Mouse (Mus musculus) midbrain, embryonic 13.5 days (tissue): Measurements from ENCODE around the gene Rbm4b. TPM values are rescaled to one million over a fixed set of nuclear protein-coding genes. Genes with fewer than 3 reads are reported as not detected.
"Not testable (repeated sequence)": the region's sequence is repeated elsewhere in the genome, so short reads cannot be mapped to it uniquely, and the experiment has no call there.

Experiments
- ATAC-seq: fragments of 200-750 bp; cut with Nextera tagmentation; 2 replicates; pipeline ENCODE4 v1.8.0; 2017; ENCODE audit warnings: mild to moderate bottlenecking, moderate TSS enrichment, moderate library complexity
- H3K27ac ChIP-seq: fragments of 300-500 bp; sonication (generic); 2 replicates; pipeline ENCODE4 v1.5.1; 2015; ENCODE audit warnings: inconsistent platforms, mild to moderate bottlenecking, moderate library complexity
- H3K27me3 ChIP-seq: fragments of 300-500 bp; sonication (generic); 2 replicates; pipeline ENCODE4 v1.6.1; 2015; ENCODE audit warnings: mild to moderate bottlenecking, inconsistent platforms
- H3K36me3 ChIP-seq: fragments of 300-500 bp; sonication (generic); 2 replicates; pipeline ENCODE4 v1.6.1; 2015; ENCODE audit warnings: mild to moderate bottlenecking, inconsistent platforms
- H3K4me1 ChIP-seq: fragments of 300-500 bp; sonication (generic); replicated peaks from 2 replicates; pipeline ENCODE4 v1.6.1; 2015; ENCODE audit warnings: inconsistent platforms
- H3K4me2 ChIP-seq: fragments of 300-500 bp; sonication (generic); replicated peaks from 2 replicates; pipeline ENCODE4 v1.6.1; 2015; ENCODE audit warnings: moderate library complexity, mild to moderate bottlenecking, inconsistent platforms
- H3K4me3 ChIP-seq: fragments of 300-500 bp; sonication (generic); replicated peaks from 2 replicates; pipeline ENCODE4 v1.5.1; 2015; ENCODE audit warnings: mild to moderate bottlenecking, inconsistent platforms
- H3K9ac ChIP-seq: fragments of 300-500 bp; sonication (generic); replicated peaks from 2 replicates; pipeline ENCODE4 v1.6.1; 2015; ENCODE audit warnings: mild to moderate bottlenecking, inconsistent platforms
- H3K9me3 ChIP-seq: fragments of 300-500 bp; sonication (generic); 2 replicates; pipeline ENCODE4 v1.6.1; 2016; ENCODE audit warnings: mild to moderate bottlenecking, inconsistent platforms
- WGBS: fragments of 180-500 bp; shearing (Covaris S2); methylation state at CpG from one replicate; pipeline ENCODE4 v1.1.7; 2015; 5-methylcytosine and 5-hydroxymethylcytosine counted together
- polyA plus RNA-seq: library from polyadenylated mRNA; unstranded; fragments of >200 nt; fragmentation: Nextera tagmentation; extraction: Ambion mirVana; gene quantifications from 2 replicates; pipeline ENCODE4 v1.2.1, GENCODE M21; 2015

Gene Rbm4b
- polyA plus RNA-seq, 1 experiment from 2014 or later = 220 TPM

GRCm38 (mm10) chr19:4746611-4747010 is 9.7 kb upstream of the Rbm4b start:
- no peak for ATAC-seq
- H3K9ac ChIP-seq = no peak overlapping the region
- no peak overlapping the region for H3K4me3 ChIP-seq
- H3K36me3 ChIP-seq = peaks cover 97% of the 10 kb centered on the region
- H3K4me1 ChIP-seq = no peaks in the 10 kb centered on the region
- no peaks in the 10 kb centered on the region for H3K9me3 ChIP-seq
- WGBS = 87% methylated on average over 14 of the region's 14 CpGs
- H3K4me2 ChIP-seq = no peak overlapping the region
- H3K27me3 ChIP-seq = no peaks in the 10 kb centered on the region
- no peak overlapping the region for H3K27ac ChIP-seq

DNA sequence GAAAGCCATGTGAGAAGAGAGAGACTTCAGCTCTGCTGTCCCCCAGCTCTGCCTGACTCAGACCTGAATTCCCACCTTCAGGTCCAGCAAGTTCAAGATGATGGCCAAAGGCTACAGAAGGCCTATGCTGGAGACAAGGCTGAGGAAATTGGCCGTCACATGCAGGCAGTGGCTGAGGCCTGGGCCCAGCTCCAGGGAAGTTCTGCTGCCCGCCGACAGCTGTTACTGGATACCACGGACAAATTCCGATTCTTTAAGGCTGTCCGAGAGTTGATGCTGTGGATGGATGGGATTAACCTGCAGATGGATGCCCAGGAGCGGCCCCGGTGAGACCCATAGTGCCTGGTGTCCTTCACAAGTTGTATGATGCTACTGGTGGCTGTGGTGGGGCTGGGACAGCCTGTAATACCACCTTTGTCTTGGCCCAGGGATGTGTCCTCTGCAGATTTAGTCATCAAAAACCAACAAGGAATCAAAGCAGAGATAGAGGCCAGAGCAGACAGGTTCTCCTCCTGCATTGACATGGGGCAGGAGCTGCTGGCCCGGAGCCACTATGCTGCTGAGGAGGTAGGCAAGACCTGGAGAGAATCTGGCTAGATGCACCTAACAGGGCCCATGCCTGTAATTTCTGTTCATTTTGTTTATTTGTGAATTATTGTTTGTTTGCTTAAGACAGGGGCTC is 8.5 kb upstream of the Rbm4b start:
- no peak for ATAC-seq
- H3K4me3 ChIP-seq = no peak overlapping the region
- no peaks in the 10 kb centered on the region for H3K27me3 ChIP-seq
- H3K27ac ChIP-seq = no peak overlapping the region
- H3K4me1 ChIP-seq = no peaks in the 10 kb centered on the region
- H3K36me3 ChIP-seq = peaks cover 96% of the 10 kb centered on the region
- H3K9me3 ChIP-seq = no peaks in the 10 kb centered on the region
- H3K4me2 ChIP-seq = no peak overlapping the region
- no peak overlapping the region for H3K9ac ChIP-seq
- 93% methylated on average over 9 of the region's 9 CpGs for WGBS

GRCm38 (mm10) chr19:4748493-4748892 is 7.8 kb upstream of the Rbm4b start:
- Histone ChIP-seq H3K4me1 (no peaks in the 10 kb centered on the region), H3K4me2 (no peak overlapping the region), H3K9ac (no peak overlapping the region), H3K27ac (no peak overlapping the region), H3K27me3 (no peaks in the 10 kb centered on the region), H3K4me3 (no peak overlapping the region), H3K9me3 (no peaks in the 10 kb centered on the region), H3K36me3 (peaks cover 92% of the 10 kb centered on the region)
- WGBS = 88% methylated on average over 10 of the region's 10 CpGs
- ATAC-seq = no peak

GRCm38 (mm10) chr19:4749975-4750374 is 6.3 kb upstream of the Rbm4b start:
- WGBS = 84% methylated on average over 6 of the region's 6 CpGs
- H3K9me3 ChIP-seq = no peaks in the 10 kb centered on the region
- no peaks in the 10 kb centered on the region for H3K4me1 ChIP-seq
- no peak overlapping the region for H3K9ac ChIP-seq
- H3K27me3 ChIP-seq = no peaks in the 10 kb centered on the region
- ATAC-seq = no peak
- H3K36me3 ChIP-seq = peaks cover 77% of the 10 kb centered on the region
- no peak overlapping the region for H3K4me2 ChIP-seq
- H3K4me3 ChIP-seq = no peak overlapping the region
- H3K27ac ChIP-seq = no peak overlapping the region

DNA sequence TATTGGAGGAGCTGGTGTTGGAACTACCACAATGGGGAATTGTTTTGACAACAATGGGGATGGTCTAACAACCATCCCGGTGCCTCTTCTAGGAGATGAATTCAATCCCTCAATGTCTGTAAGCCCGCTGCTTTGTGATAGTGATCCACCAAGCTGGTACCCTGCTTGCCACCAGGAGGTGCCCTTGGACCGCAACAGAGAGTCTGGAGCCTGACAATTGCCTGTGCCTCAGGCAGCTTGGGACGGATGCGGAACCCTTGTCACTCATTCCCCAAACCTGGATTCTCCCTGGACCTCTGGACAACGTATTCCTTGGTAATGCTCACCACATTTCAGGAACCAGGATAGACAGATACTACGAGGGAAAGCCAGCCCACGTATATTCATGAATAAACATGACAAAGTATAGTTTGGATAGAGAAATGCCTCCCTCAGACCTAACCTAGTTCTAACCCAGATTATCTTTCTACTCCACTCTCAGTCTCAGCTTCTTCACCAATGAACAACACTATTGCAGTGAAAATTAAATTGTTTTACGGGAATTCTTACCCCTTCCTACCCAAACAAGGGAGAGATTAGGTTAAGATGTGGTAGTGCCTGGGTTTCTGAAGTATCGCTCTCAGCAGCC is 618 bp upstream of the Rbm4b start:
- Histone ChIP-seq H3K27me3 (no peaks in the 10 kb centered on the region), H3K9me3 (no peaks in the 10 kb centered on the region), H3K9ac (peak overlapping the region; percentile 90), H3K4me2 (peak overlapping the region; percentile 75), H3K4me1 (peaks cover 35% of the 10 kb centered on the region), H3K27ac (peak overlapping the region; percentile 98), H3K36me3 (peaks cover 35% of the 10 kb centered on the region), H3K4me3 (peak overlapping the region; percentile 78)
- ATAC-seq = peak; percentile 75
- WGBS = under 1% methylated on average over 10 of the region's 10 CpGs

DNA sequence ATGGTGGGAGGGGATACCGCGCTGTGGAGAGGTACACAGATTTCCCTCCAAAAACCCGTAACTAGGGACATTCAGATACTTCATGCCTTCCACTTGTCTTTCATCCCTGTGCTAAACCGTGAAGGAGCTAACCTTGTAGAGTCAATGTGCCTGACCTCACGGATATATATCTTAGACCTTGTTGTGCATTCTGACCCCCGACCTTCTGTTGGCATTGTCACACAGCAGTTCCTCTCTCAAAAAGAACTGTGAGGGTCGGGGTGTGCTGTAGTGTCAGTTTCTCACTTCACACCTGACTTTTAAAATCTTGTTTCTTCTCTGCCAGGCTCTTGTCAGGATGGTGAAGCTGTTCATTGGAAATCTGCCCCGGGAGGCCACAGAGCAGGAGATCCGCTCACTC is 624 bp downstream of the Rbm4b start:
- H3K27me3 ChIP-seq = no peaks in the 10 kb centered on the region
- no peak for ATAC-seq
- H3K4me3 ChIP-seq = peak overlapping the region; percentile 78
- peaks cover 35% of the 10 kb centered on the region for H3K36me3 ChIP-seq
- peak overlapping the region; percentile 75 for H3K4me2 ChIP-seq
- no peaks in the 10 kb centered on the region for H3K9me3 ChIP-seq
- peak overlapping the region; percentile 98 for H3K27ac ChIP-seq
- WGBS = 4% methylated on average over 9 of the region's 9 CpGs
- H3K4me1 ChIP-seq = peaks cover 47% of the 10 kb centered on the region
- H3K9ac ChIP-seq = peak overlapping the region; percentile 90

- Histone ChIP-seq H3K36me3 (peaks cover 57% of the 10 kb centered on the region), H3K4me2 (peak overlapping the region; percentile 42), H3K4me3 (peak overlapping the region; percentile 9), H3K4me1 (peaks cover 78% of the 10 kb centered on the region)
- not testable (repeated sequence) for ATAC-seq, H3K9ac ChIP-seq, H3K27me3 ChIP-seq, H3K9me3 ChIP-seq, H3K27ac ChIP-seq
- WGBS = 94% methylated on average over 8 of the region's 8 CpGs
These were observed 4.2 kb downstream of the Rbm4b start for GRCm38 (mm10) chr19:4760544-4760943.

DNA sequence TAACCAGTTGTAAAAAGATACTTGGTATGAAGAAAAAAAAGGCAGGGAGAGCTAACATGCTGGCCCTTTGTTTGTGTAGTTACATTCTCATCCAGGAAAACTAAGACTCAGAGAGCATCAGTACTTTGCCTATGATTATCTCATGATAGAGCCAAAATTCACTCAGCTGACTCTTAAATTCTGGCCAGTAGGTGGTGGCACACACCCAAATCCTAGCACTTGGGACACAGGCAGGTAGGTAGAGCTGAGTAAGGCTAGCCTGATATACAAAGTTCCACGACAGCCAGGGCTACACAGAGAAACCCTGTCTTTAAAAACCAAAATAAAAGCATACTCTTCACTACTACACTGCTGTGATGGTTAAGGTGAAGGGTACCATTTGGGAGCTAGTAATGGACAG is 6.6 kb downstream of the Rbm4b start:
- Histone ChIP-seq H3K27me3 (no peaks in the 10 kb centered on the region), H3K27ac (no peak overlapping the region), H3K9me3 (no peaks in the 10 kb centered on the region), H3K4me2 (peak overlapping the region; percentile 16; the same call in 1 of the 2 replicates), H3K36me3 (peaks cover 69% of the 10 kb centered on the region), H3K4me1 (peaks cover 74% of the 10 kb centered on the region), H3K4me3 (no peak overlapping the region; the same call in 1 of the 2 replicates), H3K9ac (no peak overlapping the region)
- ATAC-seq = no peak
- 48% methylated on average over 1 of the region's 1 CpGs for WGBS

DNA sequence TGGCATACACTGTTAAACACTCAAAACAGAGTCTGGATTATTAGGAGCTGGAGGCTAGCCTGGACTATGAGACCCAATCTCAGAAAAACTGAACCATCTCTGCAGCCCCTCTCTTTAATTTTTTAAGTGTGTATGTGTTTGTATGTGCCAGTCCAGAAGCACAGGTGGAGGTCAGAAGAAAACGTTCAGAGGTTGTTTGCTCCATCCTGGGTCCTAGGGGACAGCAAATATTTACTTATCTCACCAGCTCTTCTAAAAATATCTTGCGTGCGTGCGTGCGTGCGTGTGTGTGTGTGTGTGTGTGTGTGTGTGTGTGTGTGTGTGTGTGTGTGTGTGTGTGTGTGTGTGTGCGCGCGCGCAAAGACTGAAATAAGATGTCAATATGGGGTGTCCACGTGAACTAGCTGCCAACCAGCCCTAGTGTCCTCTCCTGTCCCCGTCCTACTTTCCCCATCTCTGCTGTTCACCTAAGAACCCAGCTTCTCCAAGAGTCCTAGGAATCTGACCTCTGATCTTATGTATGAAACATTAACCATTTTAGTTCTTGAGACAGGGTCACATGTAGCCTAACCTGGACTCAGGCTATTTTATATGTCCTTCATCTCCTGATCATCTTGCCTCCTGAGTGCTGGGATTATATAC is 11.3 kb downstream of the Rbm4b start:
- no peaks in the 10 kb centered on the region for H3K9me3 ChIP-seq
- H3K4me2 ChIP-seq = no peak overlapping the region
- H3K9ac ChIP-seq = no peak overlapping the region
- H3K4me1 ChIP-seq = peaks cover 28% of the 10 kb centered on the region
- WGBS = 91% methylated on average over 10 of the region's 12 CpGs
- no peaks in the 10 kb centered on the region for H3K27me3 ChIP-seq
- no peak for ATAC-seq
- H3K27ac ChIP-seq = no peak overlapping the region
- H3K36me3 ChIP-seq = peaks cover 80% of the 10 kb centered on the region
- no peak overlapping the region for H3K4me3 ChIP-seq

- Histone ChIP-seq H3K36me3 (peaks cover 76% of the 10 kb centered on the region), H3K9me3 (no peaks in the 10 kb centered on the region), H3K4me1 (no peaks in the 10 kb centered on the region), H3K9ac (no peak overlapping the region), H3K27ac (no peak overlapping the region), H3K27me3 (no peaks in the 10 kb centered on the region), H3K4me2 (no peak overlapping the region), H3K4me3 (no peak overlapping the region)
- 89% methylated on average over 3 of the region's 3 CpGs for WGBS
- no peak for ATAC-seq
These were observed 16.5 kb downstream of the Rbm4b start for GRCm38 (mm10) chr19:4772785-4773184.

GRCm38 (mm10) chr19:4782891-4783290 is 26.6 kb downstream of the Rbm4b start:
- H3K36me3 ChIP-seq = peaks cover 68% of the 10 kb centered on the region
- H3K4me2 ChIP-seq = no peak overlapping the region
- no peak for ATAC-seq
- H3K9ac ChIP-seq = no peak overlapping the region
- no peaks in the 10 kb centered on the region for H3K9me3 ChIP-seq
- peaks cover 26% of the 10 kb centered on the region for H3K4me1 ChIP-seq
- H3K4me3 ChIP-seq = no peak overlapping the region
- H3K27me3 ChIP-seq = no peaks in the 10 kb centered on the region
- no peak overlapping the region for H3K27ac ChIP-seq
- WGBS = 91% methylated on average over 2 of the region's 2 CpGs

GRCm38 (mm10) chr19:4785206-4785605 is 28.9 kb downstream of the Rbm4b start:
- no peaks in the 10 kb centered on the region for H3K27me3 ChIP-seq
- no peak overlapping the region for H3K27ac ChIP-seq
- no peak overlapping the region for H3K4me2 ChIP-seq
- peaks cover 47% of the 10 kb centered on the region for H3K4me1 ChIP-seq
- H3K9ac ChIP-seq = no peak overlapping the region
- H3K4me3 ChIP-seq = no peak overlapping the region
- ATAC-seq = no peak
- WGBS = 91% methylated on average over 7 of the region's 7 CpGs
- peaks cover 65% of the 10 kb centered on the region for H3K36me3 ChIP-seq
- no peaks in the 10 kb centered on the region for H3K9me3 ChIP-seq
